Mouse (Mus musculus) CH12.LX (cell line): ENCODE results near the gene Gm9970. TPM values are rescaled to one million over a fixed set of nuclear protein-coding genes. Genes with fewer than 3 reads are reported as not detected.

Experiments
- DNase-seq: peaks from one replicate; pipeline ENCODE4 v3.0.0-alpha.2; 2013; ENCODE audit errors: extremely low read depth
- H3K27ac ChIP-seq: 2 replicates; pipeline ENCODE4 v1.5.1; 2012; ENCODE audit warnings: low read depth, mild to moderate bottlenecking, control low read depth, moderate library complexity; ENCODE audit not compliant: insufficient read depth
- H3K27me3 ChIP-seq: replicated peaks from 2 replicates; pipeline ENCODE3; 2012; ENCODE audit warnings: inconsistent platforms
- H3K36me3 ChIP-seq, 2 experiments: replicated peaks in 1 of 2; 2 replicates each; pipeline versions ENCODE3 to v1.6.1; 2012; ENCODE audit warnings: inconsistent platforms in 1 of 2, low read length in 1 of 2, mild to moderate bottlenecking in 1 of 2, mixed read lengths in 1 of 2, moderate library complexity in 1 of 2; ENCODE audit not compliant: control insufficient read depth in 1 of 2, insufficient read depth in 1 of 2
- H3K4me1 ChIP-seq, 2 experiments: 2 replicates each; pipeline ENCODE4 v1.6.1; 2012; ENCODE audit warnings: inconsistent platforms in 1 of 2, moderate library complexity in 1 of 2; ENCODE audit not compliant: insufficient read depth in 2 of 2, control insufficient read depth in 1 of 2
- H3K4me2 ChIP-seq: 2 replicates; pipeline ENCODE4 v1.6.1; 2012; ENCODE audit warnings: low read depth, mild to moderate bottlenecking, control low read depth; ENCODE audit not compliant: poor library complexity, insufficient read depth, severe bottlenecking
- H3K4me3 ChIP-seq, 3 experiments: fragments of 150-350 bp in 1 of 3; sonication (generic) in 1 of 3; replicated peaks in 1 of 3; 2 replicates each; pipeline versions ENCODE3 to v1.5.1; 2011 to 2012; ENCODE audit warnings: low read depth in 2 of 3, low read length in 2 of 3, mild to moderate bottlenecking in 2 of 3, moderate library complexity in 2 of 3, control low read depth in 1 of 3, improper control_type of control experiment in 1 of 3, inconsistent platforms in 1 of 3, mixed read lengths in 1 of 3; ENCODE audit not compliant: poor library complexity in 1 of 3
- H3K79me2 ChIP-seq: replicated peaks from 2 replicates; pipeline ENCODE4 v1.6.1; 2012; ENCODE audit warnings: mild to moderate bottlenecking, moderate library complexity; ENCODE audit not compliant: control insufficient read depth, poor library complexity, insufficient read depth, severe bottlenecking; ENCODE audit errors: extremely low read depth
- H3K9ac ChIP-seq: 2 replicates; pipeline ENCODE4 v1.6.1; 2012; ENCODE audit warnings: low read depth, mild to moderate bottlenecking, control low read depth, moderate library complexity; ENCODE audit not compliant: insufficient read depth
- H3K9me3 ChIP-seq: replicated peaks from 2 replicates; pipeline ENCODE3; 2012; ENCODE audit warnings: low read length, inconsistent platforms, mixed read lengths
- BHLHE40 ChIP-seq: IDR thresholded peaks from 2 replicates; pipeline ENCODE4 v1.6.1; 2011; ENCODE audit warnings: mild to moderate bottlenecking, low read depth, low read length, improper control_type of control experiment
- CHD2 ChIP-seq: IDR thresholded peaks from 2 replicates; pipeline ENCODE4 v1.6.1; 2011; ENCODE audit warnings: low read length, improper control_type of control experiment
- E2F4 ChIP-seq: IDR thresholded peaks from 2 replicates; pipeline ENCODE4 v1.6.1; 2011; ENCODE audit warnings: low read depth, low read length, improper control_type of control experiment; ENCODE audit not compliant: insufficient replicate concordance
- ELF1 ChIP-seq: IDR thresholded peaks from 2 replicates; pipeline ENCODE4 v1.6.1; 2014; ENCODE audit warnings: low read depth, mild to moderate bottlenecking, inconsistent platforms, low read length, improper control_type of control experiment
- EP300 ChIP-seq: IDR thresholded peaks from 2 replicates; pipeline ENCODE4 v1.6.1; 2011; ENCODE audit warnings: low read length, improper control_type of control experiment
- GABPA ChIP-seq: IDR thresholded peaks from 2 replicates; pipeline ENCODE4 v1.6.1; 2012; ENCODE audit warnings: low read depth, low read length, improper control_type of control experiment, inconsistent platforms; ENCODE audit not compliant: insufficient replicate concordance
- HCFC1 ChIP-seq: IDR thresholded peaks from 2 replicates; pipeline ENCODE4 v1.6.1; 2012; ENCODE audit warnings: low read depth, mild to moderate bottlenecking, inconsistent platforms, low read length, improper control_type of control experiment
- JUN ChIP-seq: IDR thresholded peaks from 2 replicates; pipeline ENCODE4 v1.6.1; 2011; ENCODE audit warnings: low read depth, mild to moderate bottlenecking, low read length, improper control_type of control experiment, moderate library complexity; ENCODE audit not compliant: insufficient read depth
- MAFK ChIP-seq: IDR thresholded peaks from 2 replicates; pipeline ENCODE4 v1.6.1; 2011; ENCODE audit warnings: low read length, improper control_type of control experiment; ENCODE audit not compliant: insufficient replicate concordance
- MXI1 ChIP-seq: IDR thresholded peaks from 2 replicates; pipeline ENCODE4 v1.6.1; 2011; ENCODE audit warnings: mild to moderate bottlenecking, low read depth, low read length, improper control_type of control experiment
- MYC ChIP-seq: IDR thresholded peaks from 2 replicates; pipeline ENCODE4 v1.6.1; 2011; ENCODE audit warnings: low read depth, mild to moderate bottlenecking, improper control_type of control experiment, low read length
- NELFE ChIP-seq: IDR thresholded peaks from 2 replicates; pipeline ENCODE4 v1.6.1; 2011; ENCODE audit warnings: low read depth, low read length, improper control_type of control experiment
- NRF1 ChIP-seq: IDR thresholded peaks from 2 replicates; pipeline ENCODE4 v1.6.1; 2014; ENCODE audit warnings: low read depth, mild to moderate bottlenecking, inconsistent platforms, low read length, improper control_type of control experiment, moderate library complexity
- PAX5 ChIP-seq: IDR thresholded peaks from 2 replicates; pipeline ENCODE4 v1.6.1; 2012; ENCODE audit warnings: low read length, inconsistent platforms, mixed read lengths
- POLR2AphosphoS2 ChIP-seq: IDR thresholded peaks from 2 replicates; pipeline ENCODE4 v1.6.1; 2011; ENCODE audit warnings: low read depth, low read length, improper control_type of control experiment
- RAD21 ChIP-seq: IDR thresholded peaks from 2 replicates; pipeline ENCODE4 v1.6.1; 2011; ENCODE audit warnings: low read depth, mild to moderate bottlenecking, low read length, improper control_type of control experiment, moderate library complexity
- RCOR1 ChIP-seq: conservative IDR thresholded peaks from 2 replicates; pipeline ENCODE4 v1.6.1; 2012; ENCODE audit warnings: low read depth, mild to moderate bottlenecking, inconsistent platforms, low read length, improper control_type of control experiment
- SIN3A ChIP-seq: IDR thresholded peaks from 2 replicates; pipeline ENCODE4 v1.6.1; 2012; ENCODE audit warnings: low read length, improper control_type of control experiment, inconsistent platforms
- SMC3 ChIP-seq: IDR thresholded peaks from 2 replicates; pipeline ENCODE4 v1.6.1; 2011; ENCODE audit warnings: low read depth, low read length, improper control_type of control experiment
- TBP ChIP-seq: conservative IDR thresholded peaks from 2 replicates; pipeline ENCODE4 v1.6.1; 2011; ENCODE audit warnings: low read depth, low read length, improper control_type of control experiment
- TCF12 ChIP-seq: IDR thresholded peaks from 2 replicates; pipeline ENCODE4 v1.6.1; 2014; ENCODE audit warnings: low read depth, mild to moderate bottlenecking, inconsistent platforms, low read length, improper control_type of control experiment
- USF2 ChIP-seq: conservative IDR thresholded peaks from 2 replicates; pipeline ENCODE4 v1.6.1; 2011; ENCODE audit warnings: low read depth, low read length, improper control_type of control experiment
- ZC3H11A ChIP-seq: IDR thresholded peaks from 2 replicates; pipeline ENCODE4 v1.6.1; 2012; ENCODE audit warnings: low read depth, mild to moderate bottlenecking, inconsistent platforms, low read length, improper control_type of control experiment
- ZKSCAN1 ChIP-seq: IDR thresholded peaks from 2 replicates; pipeline ENCODE4 v1.6.1; 2012; ENCODE audit warnings: low read depth, inconsistent platforms, low read length, improper control_type of control experiment, borderline replicate concordance
- ZMIZ1 ChIP-seq: IDR thresholded peaks from 2 replicates; pipeline ENCODE4 v1.6.1; 2012; ENCODE audit warnings: low read depth, mild to moderate bottlenecking, inconsistent platforms, low read length, improper control_type of control experiment
- ZNF384 ChIP-seq: IDR thresholded peaks from 2 replicates; pipeline ENCODE4 v1.6.1; 2012; ENCODE audit warnings: low read depth, low read length, improper control_type of control experiment, inconsistent platforms
- dilution Hi-C: fragments of 300-500 bp; cut with MboI; formaldehyde crosslinking; loops from 2 replicates; pipeline ENCODE4 v1.14.3; 2020; ENCODE audit warnings: low sequenced_read_pairs; ENCODE audit not compliant: extremely low pct_unique_long_range_greater_than_20kb, extremely low pct_ligation_motif_present
- in situ Hi-C: fragments of 300-500 bp; cut with MboI; formaldehyde crosslinking; loops from 3 replicates; pipeline ENCODE4 v1.14.3; 2019; ENCODE audit warnings: low sequenced_read_pairs, low pct_ligation_motif_present, low pct_unique_long_range_greater_than_20kb, mixed read lengths
- polyA plus RNA-seq: library from polyadenylated mRNA; unstranded; fragments of >175 nt; gene quantifications from 2 replicates; pipeline ENCODE4 v1.2.1, GENCODE M21; 2012; ENCODE audit warnings: low read depth; ENCODE audit not compliant: insufficient read length
- total RNA-seq, 2 experiments: library from RNA; depleted of rRNA; stranded (reverse); fragments of 300-350 nt in 1 of 2; fragments of >200 nt in 1 of 2; gene quantifications; 2 replicates each; pipeline ENCODE4 v1.2.3; 2012 to 2014

Gene Gm9970
- total and polyA plus RNA-seq, 3 experiments = not detected

DNA sequence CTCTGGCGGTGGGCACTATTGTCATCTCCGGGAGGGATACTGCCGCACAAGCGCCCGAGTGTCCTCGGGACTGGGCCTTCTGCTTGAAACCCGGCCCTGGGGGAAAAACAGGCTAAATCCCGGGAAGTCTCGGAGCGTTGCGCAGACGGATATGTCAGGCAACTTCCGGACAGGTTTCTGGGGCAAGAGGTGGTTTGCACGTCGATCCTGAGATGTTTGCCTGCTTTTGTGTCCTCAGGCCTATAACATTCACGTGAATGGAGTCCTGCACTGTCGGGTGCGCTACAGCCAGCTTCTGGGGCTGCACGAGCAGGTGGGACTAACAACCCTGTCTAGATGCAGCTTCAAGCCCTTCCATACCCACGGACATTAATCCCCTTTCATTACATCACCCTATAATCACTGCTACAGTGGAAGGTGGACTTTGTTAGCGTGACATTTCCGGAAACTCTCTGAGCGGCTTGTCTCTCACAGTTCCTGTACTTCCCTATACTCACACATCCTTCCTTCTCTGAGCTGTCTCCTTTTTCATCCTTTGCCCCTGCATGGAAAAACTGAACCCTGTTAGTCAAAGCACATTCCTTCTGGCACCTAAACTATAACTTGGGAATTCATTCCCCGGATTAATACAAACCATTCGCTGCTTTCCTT lies 47.3 kb downstream of the Gm9970 start:
- Histone ChIP-seq H3K27me3 (no peaks in the 10 kb centered on the region), H3K9ac (peak overlapping the region; percentile 89), H3K36me3 (peaks cover 58 to 69% of the 10 kb centered on the region in 2 experiments), H3K27ac (peak overlapping the region; percentile 82), H3K4me3 (peak overlapping the region; percentile 83 to 96 (median 88)), H3K4me2 (peak overlapping the region; percentile 84; the same call in 1 of the 2 replicates), H3K9me3 (no peaks in the 10 kb centered on the region), H3K4me1 (peaks cover 2 to 29% of the 10 kb centered on the region in 2 experiments; a peak in 3 of 4 replicates), H3K79me2 (peaks cover 27% of the 10 kb centered on the region)
- no peak for DNase-seq
- no peak for TF ChIP-seq GABPA
- no peak for TF ChIP-seq ZC3H11A
- no peak for TF ChIP-seq MAFK
- TF ChIP-seq BHLHE40 = peak; percentile 24; the same call in 1 of the 2 replicates
- no peak for TF ChIP-seq TBP
- peak; percentile 55; the same call in 1 of the 2 replicates for TF ChIP-seq SIN3A
- no peak for TF ChIP-seq CHD2
- peak; percentile 35 for TF ChIP-seq HCFC1
- no peak for TF ChIP-seq NELFE
- peak; percentile 46; the same call in 1 of the 2 replicates for TF ChIP-seq MXI1
- no peak for TF ChIP-seq ZKSCAN1
- 0 out of 2 replicates have a peak, but pooled peaks have one; percentile 38 for TF ChIP-seq RCOR1
- TF ChIP-seq USF2 = no peak
- TF ChIP-seq ELF1 = peak; percentile 32; the same call in 1 of the 2 replicates
- TF ChIP-seq ZMIZ1 = 0 out of 2 replicates have a peak, but pooled peaks have one; percentile 33
- TF ChIP-seq POLR2AphosphoS2 = no peak
- no peak for TF ChIP-seq SMC3
- in situ Hi-C loops = no loop called here
- dilution Hi-C loops = no loop called here

DNA sequence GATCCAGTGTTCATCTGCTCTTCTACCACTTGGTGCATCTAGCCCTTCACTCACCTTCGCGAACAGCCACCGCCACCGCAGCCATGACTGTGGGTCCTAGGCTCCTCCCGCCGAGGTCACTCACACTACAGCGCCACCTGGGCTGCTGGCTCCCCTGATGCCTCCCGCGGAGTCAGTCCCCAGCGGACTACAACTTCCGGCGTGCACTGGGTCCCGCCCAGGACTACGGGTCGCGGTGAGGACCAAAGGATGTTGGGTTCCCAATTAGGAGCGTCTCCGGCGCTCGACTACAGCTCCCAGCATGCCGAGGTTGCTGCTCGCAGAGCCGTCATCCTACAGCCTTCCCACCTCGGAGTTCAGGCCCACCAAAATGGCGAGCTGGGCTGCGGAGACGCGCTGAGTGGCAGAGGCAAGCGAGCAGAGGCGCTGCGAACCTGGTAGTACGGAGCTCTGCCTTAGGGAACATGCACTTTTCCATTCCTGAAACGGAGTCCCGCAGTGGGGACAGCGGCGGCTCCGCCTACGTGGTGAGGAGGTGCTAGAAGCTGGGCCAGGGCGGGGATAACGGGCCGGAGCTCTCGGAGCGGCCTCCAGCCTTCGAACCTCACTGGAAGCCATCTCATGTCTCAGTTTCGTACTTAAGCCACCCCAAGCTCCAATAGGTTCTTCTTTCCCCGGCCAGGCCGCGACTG lies 47.9 kb downstream of the Gm9970 start, which contains the start of the genes Snx17 and Eif2b4:
TSS of gene Snx17 (plus strand) at position 289 of the 692 bp plus-strand sequence.
TSS of gene Eif2b4 (minus strand) at position 492 of the 692 bp plus-strand sequence.
- Histone ChIP-seq H3K4me1 (peaks cover 2 to 29% of the 10 kb centered on the region in 2 experiments; a peak in 3 of 4 replicates), H3K79me2 (peaks cover 27% of the 10 kb centered on the region), H3K27me3 (no peaks in the 10 kb centered on the region), H3K36me3 (peaks cover 57 to 68% of the 10 kb centered on the region in 2 experiments), H3K9me3 (no peaks in the 10 kb centered on the region), H3K9ac (peak within 1 kb of the TSS; percentile 91), H3K27ac (peak within 1 kb of the TSS; percentile 82), H3K4me2 (peak within 1 kb of the TSS; percentile 94), H3K4me3 (peak within 1 kb of the TSS; percentile 83 to 96 (median 88))
- in situ Hi-C loops = no loop called here
- dilution Hi-C loops = no loop called here
- peak; percentile 98 for DNase-seq
- TF ChIP-seq ZKSCAN1 (no peak), ZC3H11A (no peak), JUN (no peak), SIN3A (peak; percentile 96), NRF1 (peak; percentile 61; the same call in 1 of the 2 replicates), SMC3 (no peak), E2F4 (peak; percentile 79; the same call in 1 of the 2 replicates), ELF1 (peak; percentile 95), TCF12 (peak; percentile 94), USF2 (no peak), RAD21 (no peak), MAFK (no peak), GABPA (peak; percentile 90; the same call in 1 of the 2 replicates), RCOR1 (no peak), EP300 (no peak), PAX5 (no peak), MXI1 (peak; percentile 81), ZNF384 (no peak), MYC (peak; percentile 53; the same call in 1 of the 2 replicates), TBP (peak; percentile 18), CHD2 (peak; percentile 49; the same call in 1 of the 2 replicates), BHLHE40 (no peak), POLR2AphosphoS2 (no peak)
